Mouse (Mus musculus): Measurements from ENCODE around the gene Acbd6. TPM values are rescaled to one million over a fixed set of nuclear protein-coding genes. Genes with fewer than 3 reads are reported as not detected.

Acbd6 gene
- total and polyA plus RNA-seq, 3 experiments, result 64.4 to 384 (median 74.2) TPM

GRCm38 (mm10) chr1:155560021-155560420 lies 2.1 kb downstream of the Acbd6 start:
- no peak for DNase-seq

DNA sequence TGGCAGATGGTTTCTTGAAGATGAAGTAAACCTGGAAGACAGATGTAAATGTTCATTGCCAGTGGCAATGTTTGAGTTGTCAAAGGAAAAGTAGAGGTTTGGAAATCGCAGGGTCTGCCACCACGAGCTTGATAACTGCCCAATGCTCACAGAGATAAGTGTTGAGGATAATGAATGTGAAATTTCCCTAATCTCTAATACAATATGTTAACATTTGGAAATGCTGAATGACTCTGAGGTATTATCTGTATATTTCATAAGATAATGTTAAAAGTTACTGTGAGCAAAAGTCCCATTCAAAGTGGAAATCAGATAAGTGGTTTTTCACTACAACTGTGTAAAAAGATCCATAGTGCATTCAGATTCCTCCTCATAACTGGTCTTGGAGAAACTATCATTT lies 2.8 kb downstream of the Acbd6 start:
- DNase-seq, result no peak

DNA sequence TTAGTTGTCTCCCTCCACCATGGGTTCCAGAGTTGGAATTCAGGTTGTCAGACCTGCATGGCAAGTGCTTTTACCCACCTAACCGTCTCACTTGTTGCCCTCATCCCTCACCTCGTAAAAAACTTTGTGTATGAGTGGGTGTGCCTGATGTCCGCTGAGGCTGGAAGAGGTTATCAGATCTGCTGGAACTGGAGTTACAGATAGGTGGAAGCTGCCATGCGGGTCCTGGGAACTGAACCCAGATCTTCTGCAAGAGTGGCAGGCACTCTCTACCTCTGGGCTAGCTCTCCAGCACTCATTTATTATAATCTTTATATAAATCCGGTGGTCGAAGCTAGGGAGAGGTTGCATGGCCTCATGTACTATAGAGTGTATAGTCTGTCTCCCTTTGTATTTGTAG lies 4.3 kb downstream of the Acbd6 start:
- no peak for DNase-seq

GRCm38 (mm10) chr1:155564741-155565140 lies 6.8 kb downstream of the Acbd6 start:
- peak; percentile 19 for DNase-seq

GRCm38 (mm10) chr1:155568133-155568532 lies 10.2 kb downstream of the Acbd6 start:
- DNase-seq, result no peak

DNA sequence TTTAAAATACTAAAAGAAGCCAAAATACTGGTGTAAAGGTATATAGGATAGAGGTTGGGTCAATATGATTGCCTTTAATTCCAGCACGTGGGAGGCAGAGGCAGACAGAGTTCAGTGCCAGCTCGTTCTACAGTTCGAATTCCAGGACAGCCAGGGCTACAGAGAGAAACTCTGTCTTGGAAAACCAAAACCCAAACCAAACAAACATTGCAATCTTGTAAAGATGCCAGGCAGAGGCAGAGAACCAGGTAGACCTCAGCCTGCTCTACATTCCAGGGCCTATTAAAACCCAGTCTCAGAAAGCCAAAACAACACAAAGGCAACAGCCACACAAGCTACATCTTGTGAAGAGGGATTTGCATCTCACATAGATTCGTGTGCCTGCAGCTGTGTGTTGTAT lies 11.4 kb downstream of the Acbd6 start:
- DNase-seq, result no peak

- DNase-seq, result peak; percentile 39
Measured at GRCm38 (mm10) chr1:155574966-155575673, 17.2 kb downstream of the Acbd6 start.

DNA sequence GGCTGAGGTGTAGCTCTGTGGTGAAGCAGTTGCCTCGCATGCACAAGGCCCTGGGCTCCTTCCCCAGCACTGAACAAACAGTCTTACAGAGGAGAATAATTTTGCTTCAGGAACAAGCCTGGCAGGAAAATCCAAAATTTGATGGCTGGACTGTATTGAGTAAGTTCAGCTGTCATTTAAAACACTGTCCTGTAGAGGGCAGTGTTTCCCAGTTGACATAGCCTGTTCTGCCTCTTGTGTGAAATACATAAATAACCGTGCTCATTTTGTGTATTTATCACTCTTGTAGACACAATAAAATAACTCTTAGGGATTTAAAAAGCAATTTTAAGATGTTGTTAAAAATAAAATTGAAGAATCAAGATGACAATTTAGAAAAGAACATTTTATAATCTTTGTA lies 18.5 kb downstream of the Acbd6 start:
- no peak for DNase-seq

GRCm38 (mm10) chr1:155577316-155577715 lies 19.4 kb downstream of the Acbd6 start:
- no peak for DNase-seq

DNA sequence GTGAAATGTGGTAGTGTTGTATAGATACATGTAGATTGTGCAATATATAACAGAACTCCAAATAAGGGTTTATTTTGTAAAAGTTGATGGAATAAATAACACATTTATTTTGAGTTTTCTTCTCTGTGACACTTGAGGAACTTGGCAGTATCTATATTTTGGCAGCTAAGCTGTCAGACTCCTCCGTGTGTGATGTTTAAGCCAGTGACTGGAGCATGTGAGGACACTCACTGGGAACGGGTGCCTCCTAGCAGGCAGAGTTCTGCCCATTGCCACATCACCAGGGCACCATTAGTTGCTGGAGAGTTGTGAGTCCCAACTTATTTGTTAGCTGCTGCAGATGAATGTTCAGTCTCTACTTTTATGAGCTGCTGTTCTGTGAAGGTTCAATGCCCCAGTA lies 30.0 kb downstream of the Acbd6 start:
- no peak for DNase-seq

DNA sequence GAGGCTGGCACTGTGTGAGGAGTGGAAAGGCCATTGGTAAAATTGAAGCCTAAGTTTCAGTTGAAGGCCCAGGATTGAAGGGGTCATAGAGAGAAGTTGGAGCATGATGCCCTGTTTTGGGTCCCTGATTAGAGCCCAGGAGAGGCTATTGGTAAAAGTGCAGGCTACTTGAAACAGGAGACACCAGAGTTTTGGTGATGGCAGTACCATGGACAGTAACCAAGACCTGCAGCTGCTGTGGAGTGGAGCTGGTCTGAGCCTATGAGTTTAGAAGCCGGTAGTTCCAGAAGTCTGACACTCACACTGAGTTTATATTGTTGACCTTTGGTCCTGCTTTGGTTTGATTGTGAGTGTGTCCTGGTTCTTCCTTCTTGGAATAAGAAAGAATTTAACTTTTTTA lies 36.2 kb downstream of the Acbd6 start:
- no peak for DNase-seq

- DNase-seq, result no peak
Measured at GRCm38 (mm10) chr1:155596576-155596975, 38.7 kb downstream of the Acbd6 start.

DNA sequence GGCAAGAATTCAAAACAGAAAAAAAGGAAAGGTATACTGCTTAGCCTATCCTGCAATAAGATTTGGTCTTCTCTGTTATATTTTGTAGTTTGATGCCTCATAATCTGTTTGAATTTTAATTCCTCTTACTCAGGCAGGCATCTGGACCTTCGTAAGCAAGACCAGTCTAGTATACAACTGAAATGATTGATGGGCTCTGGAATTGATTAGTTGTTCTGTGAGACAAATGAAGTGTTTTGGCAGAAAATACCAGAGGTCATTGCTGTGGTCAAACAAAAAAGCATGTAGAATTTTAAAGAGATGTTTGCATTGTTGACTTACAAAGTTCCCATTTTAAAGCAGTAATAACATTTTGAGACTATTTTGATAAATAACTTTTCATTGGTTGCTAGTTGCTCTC lies 46.8 kb downstream of the Acbd6 start:
- DNase-seq, result no peak

DNA sequence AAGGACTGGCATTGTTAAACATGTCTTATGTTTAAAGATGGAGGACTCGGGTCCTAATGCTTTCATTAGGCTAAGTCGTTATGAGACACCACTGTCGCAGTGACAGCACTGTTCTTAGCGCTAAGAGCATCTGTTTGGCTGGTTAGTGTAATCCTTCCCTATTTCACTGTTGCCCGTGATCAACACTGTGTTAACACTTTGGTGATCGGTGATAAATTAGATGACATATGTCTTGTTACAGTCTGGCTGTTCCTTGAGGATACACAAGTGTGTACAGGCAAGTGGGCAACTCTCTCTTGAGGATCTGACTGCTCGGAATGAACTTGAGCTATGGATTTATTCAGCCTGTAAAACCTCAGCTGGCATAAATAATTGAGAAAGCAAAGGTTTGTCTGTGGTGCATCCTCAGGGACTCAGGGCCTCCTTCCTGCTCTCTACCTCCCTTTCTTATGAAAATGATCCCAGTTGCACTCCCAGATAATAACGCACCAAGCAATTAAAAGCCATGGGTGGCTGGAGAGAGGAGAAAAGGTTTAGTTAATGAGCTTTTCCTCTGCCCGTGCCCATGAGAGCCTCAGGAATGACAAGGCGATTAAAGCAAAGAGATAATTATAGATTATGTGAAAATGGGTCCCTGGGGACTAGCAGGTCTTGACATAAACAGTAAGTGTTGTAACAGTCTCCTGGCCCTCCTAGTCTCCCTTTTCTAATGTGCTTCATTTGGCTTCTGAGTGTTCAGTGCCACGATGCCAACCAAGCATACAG lies 47.7 kb downstream of the Acbd6 start:
- no peak for DNase-seq

GRCm38 (mm10) chr1:155606156-155606531 lies 48.2 kb downstream of the Acbd6 start:
- DNase-seq, result no peak

- no peak for DNase-seq
Measured at GRCm38 (mm10) chr1:155608524-155608923, 50.6 kb downstream of the Acbd6 start.

GRCm38 (mm10) chr1:155614426-155614825 lies 56.5 kb downstream of the Acbd6 start:
- no peak for DNase-seq

GRCm38 (mm10) chr1:155621075-155621474 lies 63.2 kb downstream of the Acbd6 start:
- no peak for DNase-seq

- no peak for DNase-seq
Measured at GRCm38 (mm10) chr1:155623192-155623591, 65.3 kb downstream of the Acbd6 start.

- no peak for DNase-seq
Measured at GRCm38 (mm10) chr1:155627746-155628145, 69.8 kb downstream of the Acbd6 start.

GRCm38 (mm10) chr1:155636648-155637047 lies 78.7 kb downstream of the Acbd6 start:
- DNase-seq, result no peak

DNA sequence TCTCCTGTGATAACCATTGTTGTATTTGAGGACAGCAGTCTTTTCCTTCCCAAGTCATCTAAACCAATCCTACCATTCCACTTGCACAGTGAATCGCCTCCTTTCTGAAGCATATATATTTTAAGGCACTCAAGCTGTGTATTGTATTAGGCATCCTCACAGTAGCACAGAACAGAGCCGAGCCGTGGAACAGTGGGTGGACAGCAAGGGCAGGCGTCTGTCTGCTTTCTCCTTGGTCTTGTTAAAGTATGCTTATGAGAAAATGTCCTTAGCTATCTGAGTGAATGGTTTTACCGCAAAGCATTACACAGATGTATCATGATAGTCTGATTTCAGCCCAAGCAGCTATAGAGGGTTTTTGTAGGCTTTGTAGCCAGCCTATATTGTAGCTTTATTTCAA lies 87.9 kb downstream of the Acbd6 start:
- DNase-seq, result no peak

Measured in adrenal gland, adult 2 months (tissue).